Mouse (Mus musculus): ENCODE results near the gene Snrpf. TPM values are rescaled to one million over a fixed set of nuclear protein-coding genes. Genes with fewer than 3 reads are reported as not detected.
"Not testable (repeated sequence)": the region's sequence is repeated elsewhere in the genome, so short reads cannot be mapped to it uniquely, and the experiment has no call there.

Gene Snrpf
- total RNA-seq, 1 experiment from 2014 or later = 27.2 TPM

DNA sequence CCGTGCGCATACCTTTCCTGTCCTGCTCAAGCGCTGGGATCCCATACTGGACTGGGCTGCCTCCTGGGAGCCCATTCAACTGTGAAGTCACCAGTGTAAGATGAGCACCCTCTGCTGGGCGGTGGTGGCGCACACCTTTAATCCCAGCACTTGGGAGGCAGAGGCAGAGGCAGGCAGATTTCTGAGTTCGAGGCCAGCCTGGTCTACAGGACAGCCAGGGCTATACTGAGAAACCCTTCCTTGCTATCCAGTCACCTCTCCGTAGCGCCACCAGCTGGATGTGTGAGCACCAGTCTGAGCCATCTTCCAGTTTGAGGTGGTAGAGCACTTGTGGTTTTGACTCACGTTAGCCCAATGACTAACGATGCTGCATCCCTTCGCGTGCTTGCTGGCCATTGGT is 3.0 kb upstream of the Snrpf start:
- ATAC-seq (ENCODE audit: extremely low read depth, insufficient number of reproducible peaks, low FRiP score, poor library complexity, severe bottlenecking) = no peak

DNA sequence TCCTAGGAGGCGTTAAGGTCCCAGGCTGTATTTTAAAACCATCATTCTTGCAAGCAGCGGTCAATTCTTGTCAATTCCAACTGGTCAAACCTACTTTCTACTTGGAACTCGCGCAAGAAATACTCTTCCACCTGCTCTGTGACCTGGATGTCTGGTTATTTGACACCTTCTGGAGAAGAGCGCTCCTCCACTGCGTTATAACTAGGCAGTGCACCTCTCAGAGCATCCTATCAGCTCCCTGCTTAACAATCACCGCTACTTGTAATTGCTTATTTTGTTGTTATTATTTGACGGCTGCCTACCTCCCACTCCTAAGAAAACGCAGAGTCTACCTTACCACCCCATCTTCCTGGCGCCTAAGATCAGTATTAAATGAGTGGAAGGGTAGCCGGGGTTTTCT is 710 bp downstream of the Snrpf start:
- no peak for ATAC-seq (ENCODE audit: extremely low read depth, insufficient number of reproducible peaks, low FRiP score, poor library complexity, severe bottlenecking)

DNA sequence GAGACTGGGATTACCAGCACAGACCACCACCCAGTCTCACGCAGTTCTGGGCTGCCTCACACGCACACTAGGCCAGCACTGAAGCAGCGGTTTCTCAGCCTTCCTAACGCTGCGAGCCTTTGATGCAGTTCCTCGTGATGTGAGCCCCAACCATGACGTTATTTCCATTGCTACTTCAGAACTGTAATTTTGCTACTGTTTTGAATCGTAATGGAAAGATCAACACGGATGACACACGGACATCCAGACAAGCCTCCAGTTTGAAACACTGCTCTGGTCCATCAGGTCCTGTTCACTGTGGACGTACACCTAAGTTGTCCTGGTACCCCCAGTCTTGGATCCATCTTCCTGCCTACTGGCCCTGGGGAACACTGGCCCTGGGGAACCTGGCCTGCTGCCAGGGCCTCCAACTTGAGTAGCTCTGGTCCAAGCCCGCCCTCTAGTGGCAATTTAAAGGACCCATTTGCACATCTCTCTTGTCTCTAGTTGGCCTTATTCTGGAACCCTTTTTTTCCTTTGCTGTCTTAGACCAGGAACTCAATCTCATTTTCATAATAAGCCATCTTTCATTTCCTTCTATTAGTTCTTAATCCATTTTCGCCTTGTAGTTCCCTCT is 12.1 kb downstream of the Snrpf start:
- peak; percentile 76 for ATAC-seq (ENCODE audit: extremely low read depth, insufficient number of reproducible peaks, low FRiP score, poor library complexity, severe bottlenecking)

DNA sequence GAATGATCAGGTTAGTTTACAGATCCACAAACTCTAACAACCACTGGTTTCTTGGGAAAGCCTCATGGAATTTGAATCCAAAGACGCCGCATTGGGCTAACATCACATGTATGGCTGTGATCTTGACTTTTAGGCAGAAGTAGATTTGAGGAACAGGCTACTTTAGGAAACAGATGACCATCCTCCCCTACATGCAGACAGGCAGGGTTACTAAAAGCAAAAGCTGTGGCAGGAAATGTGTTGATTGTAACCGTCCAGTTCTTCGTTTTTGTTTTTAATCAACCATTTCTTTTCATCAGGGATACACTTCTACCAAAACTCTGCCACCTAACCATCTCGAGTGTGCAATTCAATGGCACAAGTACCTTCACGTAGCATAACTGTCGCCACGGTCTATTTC is 13.5 kb downstream of the Snrpf start:
- no peak for ATAC-seq (ENCODE audit: extremely low read depth, insufficient number of reproducible peaks, low FRiP score, poor library complexity, severe bottlenecking)

DNA sequence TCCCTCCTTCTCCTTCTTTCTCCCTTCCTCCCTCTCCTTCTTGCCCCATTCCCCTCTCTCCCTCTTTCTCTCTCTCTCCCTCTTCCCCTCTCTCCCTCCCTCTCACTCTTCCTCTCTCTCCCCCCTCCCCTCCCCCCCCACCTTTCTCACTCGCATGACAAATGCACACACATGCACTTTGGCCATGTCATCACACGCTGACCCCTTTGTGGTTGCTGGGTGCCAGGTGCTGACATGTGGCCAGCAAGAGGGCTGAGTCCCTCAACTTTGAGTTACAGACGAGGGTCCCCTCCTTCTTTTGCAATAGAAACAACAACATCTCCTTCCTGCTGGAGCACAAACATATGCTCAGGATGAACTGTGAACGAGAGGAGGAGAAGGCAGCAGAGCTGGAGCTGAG is 14.5 kb downstream of the Snrpf start:
- ATAC-seq (ENCODE audit: extremely low read depth, insufficient number of reproducible peaks, low FRiP score, poor library complexity, severe bottlenecking) = no peak

DNA sequence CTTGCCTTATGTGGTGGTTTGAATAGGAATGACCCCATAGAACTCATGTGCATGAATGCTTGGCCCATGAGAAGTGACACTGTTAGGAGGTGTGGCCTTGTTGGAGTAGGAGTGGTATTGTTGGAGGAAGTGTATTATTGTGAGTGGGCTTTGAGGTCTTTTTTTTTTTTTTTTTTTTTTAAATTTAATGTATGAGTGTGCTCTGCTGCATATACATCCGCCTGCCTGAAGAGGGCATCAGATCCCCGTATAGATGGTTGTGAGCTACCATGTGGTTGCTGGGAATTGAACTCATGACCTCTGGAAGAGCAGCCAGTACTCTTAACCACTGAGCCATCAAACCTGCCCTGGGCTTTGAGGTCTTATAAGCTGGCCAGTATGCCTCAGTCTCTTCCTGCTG is 17.3 kb downstream of the Snrpf start:
- ATAC-seq (ENCODE audit: extremely low read depth, insufficient number of reproducible peaks, low FRiP score, poor library complexity, severe bottlenecking) = no peak

DNA sequence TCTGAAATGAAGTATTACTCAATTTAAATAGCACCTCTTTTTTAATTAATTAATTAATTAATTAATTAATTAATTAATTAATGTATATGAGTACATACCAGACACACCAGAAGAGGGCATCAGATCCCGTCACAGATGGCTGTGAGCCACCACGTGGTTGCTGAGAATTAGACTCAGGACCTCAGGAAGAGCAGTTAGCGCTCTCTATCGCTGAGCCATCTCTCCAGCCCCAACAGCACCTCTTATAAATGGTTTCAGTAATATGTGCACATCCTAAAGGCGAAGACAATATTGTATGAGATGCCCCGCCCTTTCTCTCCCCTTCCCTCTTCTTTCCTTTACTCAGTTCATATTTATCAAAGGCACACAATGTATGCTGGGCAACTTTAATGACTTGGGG is 20.8 kb downstream of the Snrpf start:
- ATAC-seq (ENCODE audit: extremely low read depth, insufficient number of reproducible peaks, low FRiP score, poor library complexity, severe bottlenecking) = no peak

DNA sequence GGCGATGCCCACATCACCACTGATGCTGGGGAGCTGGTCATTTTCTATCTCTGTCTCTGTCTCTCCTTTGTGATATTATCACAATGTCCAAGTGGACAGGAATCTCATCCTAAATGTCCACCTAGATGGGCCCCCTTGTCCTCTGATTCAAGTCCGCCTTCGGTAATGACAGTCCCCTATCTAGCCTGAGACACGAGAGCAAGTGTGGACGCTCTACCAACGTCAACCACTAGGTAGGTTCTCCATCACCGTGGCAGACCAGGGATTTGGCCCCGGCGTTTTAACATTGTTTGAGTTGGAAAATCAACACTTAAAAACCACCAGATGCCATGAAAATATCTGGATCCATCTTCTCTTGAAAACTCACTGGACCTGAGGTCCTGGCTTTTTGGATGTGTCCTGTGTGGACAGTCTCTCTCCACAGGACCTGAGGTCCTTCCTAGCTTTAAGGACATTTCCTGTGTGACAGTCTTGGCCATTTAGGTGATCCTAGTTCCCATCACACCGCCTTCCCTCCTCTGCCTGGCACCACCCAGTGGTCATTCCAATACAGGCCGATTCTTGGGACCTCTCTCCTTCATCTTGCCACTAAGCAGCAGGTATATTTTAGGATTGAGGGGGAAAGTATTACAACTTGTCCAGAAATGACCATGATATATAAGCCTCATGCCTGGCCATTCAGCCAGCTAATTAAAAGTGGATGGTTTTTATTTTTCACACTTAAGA is 21.5 kb downstream of the Snrpf start:
- no peak for ATAC-seq (ENCODE audit: extremely low read depth, insufficient number of reproducible peaks, low FRiP score, poor library complexity, severe bottlenecking)

DNA sequence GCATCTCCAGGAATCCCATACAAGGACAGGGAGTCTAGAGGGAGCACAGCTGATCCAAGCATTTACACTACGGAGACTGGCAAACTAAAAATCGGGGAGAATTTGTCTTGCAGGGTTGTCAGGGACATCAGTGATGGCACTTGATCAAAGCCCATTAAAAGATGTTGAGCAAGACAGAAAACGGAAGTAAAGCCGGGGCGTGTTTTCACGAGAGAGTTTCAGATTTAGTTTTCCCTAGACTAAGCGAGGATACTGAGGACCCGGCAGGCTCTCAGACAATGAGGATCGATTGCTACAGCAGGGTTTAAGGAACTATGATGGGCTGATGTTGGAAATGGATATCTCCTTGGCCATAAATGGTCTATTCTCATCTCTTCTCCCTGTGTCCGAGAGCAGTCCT is 22.4 kb downstream of the Snrpf start:
- no peak for ATAC-seq (ENCODE audit: extremely low read depth, insufficient number of reproducible peaks, low FRiP score, poor library complexity, severe bottlenecking)

DNA sequence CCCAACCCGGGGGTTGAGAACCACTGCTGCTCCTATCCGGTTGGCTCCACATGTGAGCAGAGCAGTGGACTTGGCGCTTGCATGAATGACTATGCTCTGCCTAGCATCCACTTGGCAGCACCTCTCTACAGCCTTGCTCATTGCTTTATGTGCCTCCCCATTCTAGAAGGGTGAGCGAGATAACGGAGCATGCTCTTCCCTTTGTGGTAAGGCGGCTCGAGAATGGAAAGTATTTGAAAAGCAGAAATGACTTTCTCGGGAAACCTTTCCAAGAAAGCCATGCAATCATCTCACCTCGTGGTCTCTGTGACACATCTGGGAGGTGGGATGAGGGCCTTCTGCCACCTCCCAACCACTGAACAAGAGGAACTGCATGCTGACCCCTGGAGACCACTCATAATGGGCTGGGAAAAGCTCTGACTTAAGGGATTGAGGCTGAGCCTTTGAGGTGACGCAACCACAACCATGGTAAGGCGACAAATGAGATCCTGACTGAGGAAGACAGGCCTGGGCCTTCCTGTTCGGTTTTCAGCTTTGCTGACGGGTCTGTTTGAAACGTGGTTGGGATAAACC is 24.9 kb downstream of the Snrpf start:
- ATAC-seq (ENCODE audit: extremely low read depth, insufficient number of reproducible peaks, low FRiP score, poor library complexity, severe bottlenecking) = no peak

DNA sequence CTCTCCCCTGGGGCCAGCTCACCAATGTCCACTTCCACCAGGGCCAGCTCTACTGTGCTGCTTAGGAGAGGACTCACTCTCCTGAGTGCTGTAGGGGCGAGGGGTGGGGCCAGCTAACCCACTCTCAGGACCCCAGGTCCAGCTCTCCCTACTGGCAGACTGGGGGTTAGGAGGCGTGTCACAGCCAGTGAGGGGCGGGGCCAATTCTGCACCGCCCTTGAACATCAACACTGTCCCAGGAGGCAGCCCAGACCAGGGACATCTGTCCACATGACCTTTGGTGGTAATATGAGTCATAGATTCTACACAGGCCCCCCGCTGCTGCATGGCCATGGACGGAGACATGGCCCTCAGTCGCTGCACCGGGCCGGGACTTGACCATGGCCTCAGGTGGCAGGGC is 29.7 kb downstream of the Snrpf start:
- ATAC-seq (ENCODE audit: extremely low read depth, insufficient number of reproducible peaks, low FRiP score, poor library complexity, severe bottlenecking) = no peak

DNA sequence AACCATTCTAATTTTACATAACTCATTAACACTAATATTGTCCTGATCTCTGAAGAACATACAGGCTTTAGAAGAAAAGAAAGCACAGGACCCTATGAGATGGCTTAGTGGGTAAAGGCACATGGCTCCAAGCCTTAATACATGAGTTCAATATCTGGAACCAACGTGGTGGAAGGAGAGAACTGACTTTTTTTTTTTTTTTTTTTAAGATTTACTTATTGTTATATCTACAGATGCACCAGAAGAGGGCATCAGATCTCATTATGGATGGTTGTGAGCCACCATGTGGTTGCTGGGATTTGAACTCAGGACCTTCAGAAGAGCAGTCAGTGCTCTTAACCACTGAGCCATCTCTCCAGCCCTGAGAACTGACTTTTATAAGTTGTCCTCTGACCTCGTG is 31.5 kb downstream of the Snrpf start:
- ATAC-seq (ENCODE audit: extremely low read depth, insufficient number of reproducible peaks, low FRiP score, poor library complexity, severe bottlenecking) = not testable (repeated sequence)

DNA sequence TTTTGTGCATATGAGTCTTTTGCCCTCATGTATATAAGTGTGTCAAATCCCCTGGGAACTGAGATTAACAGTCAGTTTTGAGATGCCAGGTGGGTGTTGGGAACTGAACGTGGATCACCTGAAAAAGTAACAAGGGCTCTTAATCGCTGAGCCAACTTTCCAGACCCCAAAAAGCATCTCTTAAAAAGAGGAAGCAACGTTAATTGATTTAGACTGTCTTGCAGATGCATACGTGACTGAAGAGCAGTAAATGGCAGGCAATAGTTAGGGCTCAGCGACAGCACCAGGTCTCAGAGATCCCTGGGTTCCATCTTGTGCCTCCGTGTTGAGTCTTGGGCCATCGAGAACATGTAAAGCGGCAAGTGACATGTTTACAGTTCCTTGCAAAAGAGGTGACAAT is 36.9 kb downstream of the Snrpf start:
- ATAC-seq (ENCODE audit: extremely low read depth, insufficient number of reproducible peaks, low FRiP score, poor library complexity, severe bottlenecking) = no peak

DNA sequence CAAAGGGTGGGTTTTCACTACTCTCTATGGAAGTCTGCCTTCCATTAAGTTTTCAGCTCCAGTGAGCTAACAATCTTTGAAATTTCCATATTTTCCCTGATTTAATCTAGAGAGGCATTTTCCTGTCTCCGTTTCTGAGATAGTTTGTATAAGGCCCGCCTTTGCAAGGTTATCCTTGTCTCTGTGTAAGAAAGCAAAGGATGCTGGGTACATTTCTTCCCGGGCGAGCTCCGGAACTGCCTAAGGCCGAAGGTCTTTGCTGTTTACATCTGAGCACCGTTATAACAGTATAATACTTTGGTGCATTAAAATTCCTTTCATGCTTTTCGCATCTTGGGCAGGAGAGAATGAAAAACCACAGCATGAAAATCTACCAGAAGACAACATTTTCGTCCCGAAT is 39.7 kb downstream of the Snrpf start:
- ATAC-seq (ENCODE audit: extremely low read depth, insufficient number of reproducible peaks, low FRiP score, poor library complexity, severe bottlenecking) = no peak

DNA sequence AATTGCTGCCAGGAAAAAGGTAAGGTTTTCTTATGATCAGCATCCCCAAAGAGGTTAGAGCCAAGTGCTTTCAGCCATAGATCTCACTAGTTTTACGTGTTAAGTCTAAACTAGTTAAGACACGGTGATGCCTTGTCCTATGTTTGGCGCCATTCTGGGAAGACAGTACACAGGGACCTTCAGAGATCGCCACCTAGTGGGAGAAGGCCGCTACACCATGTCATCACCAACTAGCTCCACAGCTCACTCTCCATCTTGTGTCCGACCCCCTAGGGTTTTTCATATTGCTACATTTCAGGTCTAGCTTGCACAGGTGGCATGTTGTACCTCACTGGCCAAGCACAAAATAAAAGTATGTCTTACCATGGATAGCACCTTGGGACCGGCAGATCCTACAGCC is 40.5 kb downstream of the Snrpf start:
- ATAC-seq (ENCODE audit: extremely low read depth, insufficient number of reproducible peaks, low FRiP score, poor library complexity, severe bottlenecking) = peak; percentile 93

DNA sequence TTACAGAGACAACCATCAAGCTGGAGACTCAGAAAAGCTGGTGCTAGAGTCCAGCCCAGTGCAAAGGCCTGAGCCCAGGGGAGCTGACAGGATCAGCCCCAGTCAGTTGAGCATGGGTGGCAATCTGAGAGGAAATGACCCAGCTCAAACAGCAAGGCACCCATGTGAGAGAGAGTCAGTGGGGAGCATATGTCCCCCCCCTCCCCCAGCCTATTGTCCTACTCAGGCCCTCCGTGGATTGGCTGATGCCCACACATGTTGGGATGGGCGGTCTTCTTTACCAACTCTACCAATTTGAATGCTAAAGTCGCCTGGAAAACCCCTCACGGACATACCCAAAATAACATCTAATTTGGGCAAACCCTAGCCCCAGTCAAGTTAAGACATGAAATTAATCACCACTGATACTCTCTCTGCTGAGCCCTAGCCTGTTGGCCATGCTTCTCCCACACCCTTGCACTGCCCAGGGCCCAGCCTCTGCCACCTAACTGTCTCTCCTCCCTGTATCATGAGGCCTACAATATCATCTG is 41.7 kb downstream of the Snrpf start:
- ATAC-seq (ENCODE audit: extremely low read depth, insufficient number of reproducible peaks, low FRiP score, poor library complexity, severe bottlenecking) = no peak

DNA sequence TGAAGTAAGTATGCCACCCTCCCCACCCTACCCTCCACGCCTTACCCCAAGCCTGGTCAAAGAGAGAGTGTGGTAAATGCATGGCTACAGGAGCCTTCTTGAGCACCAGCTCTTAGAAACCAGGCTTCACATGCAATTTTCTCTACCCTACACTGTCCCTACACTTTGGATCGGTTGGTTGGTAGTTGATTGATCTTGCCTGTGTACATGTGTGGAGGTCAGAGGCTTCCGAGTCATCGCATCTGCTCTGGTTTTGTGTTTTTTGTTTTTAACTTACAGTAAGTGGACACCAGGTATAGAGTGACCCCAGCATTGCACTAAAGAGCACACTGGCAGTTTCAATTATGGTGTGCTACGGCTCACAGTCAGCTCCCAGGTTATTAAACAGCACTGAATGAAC is 45.3 kb downstream of the Snrpf start:
- ATAC-seq (ENCODE audit: extremely low read depth, insufficient number of reproducible peaks, low FRiP score, poor library complexity, severe bottlenecking) = no peak

DNA sequence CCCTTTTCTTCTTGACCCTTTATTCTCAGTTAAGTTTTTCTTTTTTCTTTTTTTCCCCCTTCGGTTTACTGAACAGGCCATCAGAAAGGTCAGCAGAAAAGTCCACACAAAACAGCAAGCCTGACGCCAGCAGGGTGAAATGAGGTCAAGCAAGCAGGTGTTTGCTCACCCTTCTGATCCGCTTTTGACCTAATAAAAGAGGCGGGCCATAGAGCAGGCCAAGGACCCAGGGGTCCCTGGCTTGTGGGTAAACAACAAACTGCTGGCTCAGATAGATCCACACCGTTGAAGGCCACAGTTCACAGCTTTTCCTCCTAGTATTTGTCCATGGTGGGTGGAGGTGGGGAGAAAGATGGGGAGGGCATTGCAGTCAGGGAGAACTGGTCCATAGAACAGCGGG is 46.3 kb downstream of the Snrpf start:
- ATAC-seq (ENCODE audit: extremely low read depth, insufficient number of reproducible peaks, low FRiP score, poor library complexity, severe bottlenecking) = no peak

DNA sequence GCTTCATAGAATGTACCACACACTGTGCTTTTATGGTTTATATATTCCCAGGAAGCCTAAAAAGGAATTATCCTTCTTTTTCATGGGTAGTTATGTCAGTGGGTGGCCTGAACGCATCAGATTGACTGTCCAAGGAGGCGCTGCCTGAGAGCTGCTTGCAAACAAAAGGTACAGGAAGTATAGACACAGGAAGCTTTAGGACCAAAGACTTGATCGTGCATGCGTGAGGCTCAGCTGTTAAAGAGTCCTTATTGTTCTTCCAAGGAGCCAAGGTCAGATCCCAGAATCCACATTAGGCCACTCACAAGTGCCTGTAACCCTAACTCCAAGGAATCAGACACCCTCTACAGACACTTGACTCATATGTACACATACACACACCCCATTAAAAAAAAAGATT is 47.1 kb downstream of the Snrpf start:
- ATAC-seq (ENCODE audit: extremely low read depth, insufficient number of reproducible peaks, low FRiP score, poor library complexity, severe bottlenecking) = no peak

DNA sequence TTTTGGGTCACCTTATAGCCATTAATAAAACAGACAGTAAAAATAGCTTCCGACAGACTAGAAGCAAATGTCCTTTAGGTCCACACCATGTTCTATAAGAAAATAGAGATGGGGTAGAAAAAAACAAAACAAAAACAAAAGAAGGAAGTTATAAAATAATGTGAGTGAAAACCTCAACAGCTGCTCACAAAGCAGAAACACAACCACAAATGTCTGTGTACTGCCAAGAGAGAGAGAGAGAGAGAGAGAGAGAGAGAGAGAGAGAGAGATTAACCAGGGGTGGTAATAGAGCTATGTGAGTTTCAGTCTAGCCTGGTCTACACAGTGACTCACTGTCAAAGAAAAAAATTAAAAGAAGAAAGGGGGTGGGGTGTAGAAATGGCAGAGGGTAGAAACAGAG is 47.9 kb downstream of the Snrpf start:
- ATAC-seq (ENCODE audit: extremely low read depth, insufficient number of reproducible peaks, low FRiP score, poor library complexity, severe bottlenecking) = peak; percentile 27; the same call in 1 of the 2 replicates
